Mouse (Mus musculus): ENCODE results near the gene Klhl18.
"Not testable (repeated sequence)": the region's sequence is repeated elsewhere in the genome, so short reads cannot be mapped to it uniquely, and the experiment has no call there.

Gene Klhl18

GRCm38 (mm10) chr9:110419511-110420112 lies 56.9 kb downstream of the Klhl18 start, which contains the start of gene Ngp:
Gene Ngp (plus strand): TSS chr9:110419747.
- DNase-seq, result no peak

- DNase-seq, result peak; percentile 58
These were observed 62.7 kb downstream of the Klhl18 start for GRCm38 (mm10) chr9:110413785-110414184.

- no peak for DNase-seq
These were observed 63.6 kb downstream of the Klhl18 start for GRCm38 (mm10) chr9:110412926-110413325.

- peak; percentile 86 for DNase-seq
These were observed 65.3 kb downstream of the Klhl18 start for GRCm38 (mm10) chr9:110410908-110411887.

GRCm38 (mm10) chr9:110408099-110408773 lies 68.3 kb downstream of the Klhl18 start, which contains the start of gene Ptpn23:
Gene Ptpn23 (minus strand): TSS chr9:110408213.
- DNase-seq, result peak; percentile 99

GRCm38 (mm10) chr9:110407311-110408098 lies 69.0 kb downstream of the Klhl18 start:
- DNase-seq, result peak; percentile 44

- DNase-seq, result not testable (repeated sequence)
These were observed 73.3 kb downstream of the Klhl18 start for GRCm38 (mm10) chr9:110403240-110403639.

GRCm38 (mm10) chr9:110402731-110403130 lies 73.8 kb downstream of the Klhl18 start:
- no peak for DNase-seq

GRCm38 (mm10) chr9:110400650-110401049 lies 75.8 kb downstream of the Klhl18 start:
- no peak for DNase-seq

- no peak for DNase-seq
These were observed 83.2 kb downstream of the Klhl18 start for GRCm38 (mm10) chr9:110393295-110393694.

GRCm38 (mm10) chr9:110390843-110391242 lies 85.7 kb downstream of the Klhl18 start:
- no peak for DNase-seq

- no peak for DNase-seq
These were observed 88.5 kb downstream of the Klhl18 start for GRCm38 (mm10) chr9:110388011-110388410.

GRCm38 (mm10) chr9:110384369-110384929 lies 92.0 kb downstream of the Klhl18 start:
- no peak for DNase-seq

GRCm38 (mm10) chr9:110381292-110381691 lies 95.2 kb downstream of the Klhl18 start:
- no peak for DNase-seq

GRCm38 (mm10) chr9:110380662-110381061 lies 95.8 kb downstream of the Klhl18 start:
- DNase-seq, result peak; percentile 23

GRCm38 (mm10) chr9:110379361-110379760 lies 97.1 kb downstream of the Klhl18 start:
- no peak for DNase-seq

GRCm38 (mm10) chr9:110377655-110378054 lies 98.8 kb downstream of the Klhl18 start:
- not testable (repeated sequence) for DNase-seq

All from embryo, embryonic 11 days (tissue).